Comparison of ENCODE assay signal across 8 mouse cellular contexts in the genomic region with DNA sequence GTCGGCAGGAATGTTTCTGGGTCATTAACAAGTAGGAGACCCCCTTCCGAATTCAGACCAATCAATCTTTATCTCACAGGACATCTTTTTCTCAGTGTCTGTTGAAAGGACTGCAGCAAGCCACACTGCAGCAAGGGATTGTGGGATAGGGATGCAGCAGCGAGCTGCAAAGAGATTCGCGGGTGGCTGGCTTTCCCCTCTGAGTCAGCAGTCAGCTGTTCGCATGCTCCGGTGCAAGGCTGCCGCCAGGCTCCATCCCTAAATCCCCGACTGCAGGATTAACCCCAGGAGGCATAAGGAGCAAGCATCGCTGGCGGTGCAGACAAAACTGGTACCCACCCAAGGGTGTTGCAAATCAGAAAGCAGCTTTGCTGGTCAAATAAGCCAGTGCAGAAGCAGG. TPM values are rescaled to one million over a fixed set of nuclear protein-coding genes. Genes with fewer than 3 reads are reported as not detected.
A peak's percentile ranks its signal among the peaks of the same experiment; 100 is the strongest.
DNase-seq lines count a peak whose midpoint lies in the region; ATAC-seq and TF ChIP-seq lines count a peak whose summit lies in the region.

No protein-coding gene starts in this region.

- H3K4me1 ChIP-seq in cerebellum, adult 2 months (ENCODE audit: control insufficient read depth, insufficient read depth, low read length) = peaks cover 11% of the 10 kb centered on the region
- peaks cover 12% of the 10 kb centered on the region; the same call in 1 of the 2 replicates for H3K4me1 ChIP-seq in hindbrain, embryonic 11.5 days (replicated peaks; ENCODE audit: control insufficient read depth, insufficient read depth, low read length)

- H3K9me3 ChIP-seq in hindbrain, embryonic 11.5 days (ENCODE audit: control insufficient read depth, low read length) = no peaks in the 10 kb centered on the region

- no peak for TF ChIP-seq CTCF in cerebellum, adult 2 months (IDR thresholded peaks at IDR 0.05; ENCODE audit: borderline replicate concordance, insufficient read depth, low read depth, low read length)

- peak; percentile 89 for ATAC-seq in frontal cortex, adult (ENCODE audit: low TSS enrichment)
- ATAC-seq in hindbrain, embryonic 11.5 days (ENCODE audit: low FRiP score) = peak; percentile 77

- peak overlapping the region; percentile 57 for H3K9ac ChIP-seq in hindbrain, embryonic 11.5 days (ENCODE audit: low read depth, low read length)

- TF ChIP-seq POLR2A in cerebellum, adult 2 months (IDR thresholded peaks at IDR 0.05; ENCODE audit: borderline replicate concordance, insufficient read depth, low read length) = peak; percentile 61; the same call in 1 of the 2 replicates

- peak; percentile 76 for DNase-seq in Muller cell, postnatal 12 days (ENCODE audit: inconsistent ontology term)
- peak; percentile 86 to 90 for DNase-seq in cerebellum, adult 2 months
- DNase-seq in hindbrain, embryonic 11.5 days (ENCODE audit: low spot score) = peak; percentile 78
- peak; percentile 67 to 77 for DNase-seq in layer of hippocampus, postnatal 10 days (ENCODE audit: low spot score in 2 of 2)
- peak; percentile 64 for DNase-seq in lung, postnatal 10 days
- DNase-seq in retina, postnatal 1 day = peak; percentile 87
- no peak for DNase-seq in adipocyte (ENCODE audit: low spot score)

- no peaks in the 10 kb centered on the region for H3K36me3 ChIP-seq in hindbrain, embryonic 11.5 days (ENCODE audit: control insufficient read depth, insufficient read depth, low read length)

- peak overlapping the region; percentile 88; the same call in 1 of the 2 replicates for H3K27ac ChIP-seq in cerebellum, adult 2 months (ENCODE audit: insufficient read depth, low read length)
- peak overlapping the region; percentile 79 for H3K27ac ChIP-seq in hindbrain, embryonic 11.5 days (ENCODE audit: low read depth, low read length)

- WGBS in cerebellum, adult 2 months = under 1% methylated on average over 11 of the region's 11 CpGs
- WGBS in hindbrain, embryonic 11.5 days = under 1% methylated on average over 11 of the region's 11 CpGs

- H3K4me2 ChIP-seq in hindbrain, embryonic 11.5 days (replicated peaks; ENCODE audit: low read depth, low read length) = peak overlapping the region; percentile 59

- no peaks in the 10 kb centered on the region for H3K27me3 ChIP-seq in cerebellum, adult 2 months (ENCODE audit: control insufficient read depth, insufficient read depth, low read length)
- no peaks in the 10 kb centered on the region for H3K27me3 ChIP-seq in hindbrain, embryonic 11.5 days (ENCODE audit: control insufficient read depth, insufficient read depth, low read length)

- H3K4me3 ChIP-seq in cerebellum, adult 2 months (replicated peaks; ENCODE audit: insufficient read depth, low read depth, low read length) = peak overlapping the region; percentile 89
- H3K4me3 ChIP-seq in hindbrain, embryonic 11.5 days (ENCODE audit: low read depth, low read length) = peak overlapping the region; percentile 45

RNA-seq across cellular contexts. Expression of a gene that starts 46.8 kb away (rescaled TPM):
- polyA plus RNA-seq in cerebellum, adult 2 months (2012; rRNA removed) = not detected in 2 replicates
- 0.99 and 1.6 TPM in 2 replicates for polyA plus RNA-seq in hindbrain, embryonic 11.5 days (2014; fragmentation: Nextera tagmentation; extraction: Ambion mirVana)
- total RNA-seq in layer of hippocampus, postnatal 10 days (2021) = not detected
